Mouse (Mus musculus) embryonic facial prominence, embryonic 15.5 days (tissue): ENCODE results near the gene Gm5617. TPM values are rescaled to one million over a fixed set of nuclear protein-coding genes. Genes with fewer than 3 reads are reported as not detected.
"Not testable (repeated sequence)": the region's sequence is repeated elsewhere in the genome, so short reads cannot be mapped to it uniquely, and the experiment has no call there.

ENCODE experiments used
- ATAC-seq: fragments of 200-750 bp; cut with Nextera tagmentation; 2 replicates; pipeline ENCODE4 v1.8.0; 2017; ENCODE audit warnings: low read depth, moderate TSS enrichment; ENCODE audit not compliant: insufficient number of reproducible peaks, low FRiP score, low TSS enrichment
- H3K27ac ChIP-seq: fragments of 300-500 bp; sonication (generic); replicated peaks from 2 replicates; pipeline ENCODE4 v1.5.1; 2015; ENCODE audit warnings: mild to moderate bottlenecking, inconsistent platforms
- H3K27me3 ChIP-seq: fragments of 300-500 bp; sonication (generic); 2 replicates; pipeline ENCODE4 v1.6.1; 2015; ENCODE audit warnings: inconsistent platforms
- H3K36me3 ChIP-seq: fragments of 300-500 bp; sonication (generic); 2 replicates; pipeline ENCODE4 v1.6.1; 2015; ENCODE audit warnings: mild to moderate bottlenecking, inconsistent platforms
- H3K4me1 ChIP-seq: fragments of 300-500 bp; sonication (generic); 2 replicates; pipeline ENCODE4 v1.6.1; 2015; ENCODE audit warnings: inconsistent platforms
- H3K4me2 ChIP-seq: fragments of 300-500 bp; sonication (generic); replicated peaks from 2 replicates; pipeline ENCODE4 v1.6.1; 2015; ENCODE audit warnings: mild to moderate bottlenecking, inconsistent platforms
- H3K4me3 ChIP-seq: fragments of 300-500 bp; sonication (generic); replicated peaks from 2 replicates; pipeline ENCODE4 v1.5.1; 2015; ENCODE audit warnings: mild to moderate bottlenecking, inconsistent platforms
- H3K9ac ChIP-seq: fragments of 300-500 bp; sonication (generic); 2 replicates; pipeline ENCODE4 v1.6.1; 2015; ENCODE audit warnings: inconsistent platforms
- H3K9me3 ChIP-seq: fragments of 300-500 bp; sonication (generic); replicated peaks from 2 replicates; pipeline ENCODE4 v1.6.1; 2016; ENCODE audit warnings: inconsistent platforms
- WGBS: fragments of 180-500 bp; shearing (Covaris S2); methylation state at CpG from one replicate; pipeline ENCODE4 v1.1.7; 2015; 5-methylcytosine and 5-hydroxymethylcytosine counted together
- polyA plus RNA-seq: library from polyadenylated mRNA; unstranded; fragments of >200 nt; fragmentation: Nextera tagmentation; extraction: Ambion mirVana; gene quantifications from 2 replicates; pipeline ENCODE4 v1.2.1, GENCODE M21; 2015

The Gm5617 gene
- 33.0 and 39.5 TPM in 2 replicates for polyA plus RNA-seq

DNA sequence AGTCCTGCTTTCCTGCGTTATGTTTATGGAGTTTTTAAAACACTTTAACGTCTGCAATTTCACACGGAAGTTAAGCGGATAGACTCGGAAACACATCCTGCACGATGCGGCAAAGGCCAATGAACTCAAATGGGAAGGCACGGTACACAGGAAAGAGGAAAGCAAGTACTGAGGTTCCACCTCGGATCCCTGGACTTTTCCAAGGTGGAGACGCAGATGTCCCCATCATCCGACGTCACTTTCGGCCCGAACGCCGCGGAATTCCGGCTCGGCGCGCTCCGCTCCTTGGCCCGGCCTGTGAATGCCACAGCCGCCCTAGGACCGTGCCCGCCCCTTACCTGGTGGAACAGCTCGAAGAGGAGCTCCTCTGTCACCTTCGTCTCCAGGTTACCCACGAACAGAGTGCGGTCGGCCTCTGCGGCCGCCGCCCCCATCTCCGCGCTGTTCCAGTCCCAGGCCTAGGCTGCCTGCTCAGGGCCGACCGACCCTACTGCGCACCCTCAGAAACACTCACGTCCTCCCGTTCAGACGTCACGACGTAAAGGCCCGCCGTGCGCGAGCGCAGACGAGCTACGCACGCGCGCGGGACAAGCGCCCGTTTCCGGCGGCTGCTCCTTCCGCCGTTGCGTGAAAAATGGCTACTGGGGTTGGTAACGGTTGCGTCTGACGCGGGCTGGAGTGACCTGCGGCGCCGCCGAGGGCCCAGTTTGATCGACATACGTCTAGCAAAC is at the start of gene Gm5617, which contains the start of gene Rbm7:
Gene Gm5617 (plus strand): TSS at position 626 of the 731 bp plus-strand sequence.
Gene Rbm7 (minus strand): TSS at position 483 of the 731 bp plus-strand sequence.
- under 1% methylated on average over 72 of the region's 72 CpGs for WGBS
- Histone ChIP-seq H3K27ac (peak within 1 kb of the TSS; percentile 92), H3K4me3 (peak within 1 kb of the TSS; percentile 94), H3K36me3 (peaks cover 33% of the 10 kb centered on the region), H3K27me3 (peaks cover 3% of the 10 kb centered on the region; the same call in 1 of the 2 replicates), H3K4me2 (peak within 1 kb of the TSS; percentile 63), H3K9me3 (no peaks in the 10 kb centered on the region), H3K9ac (peak within 1 kb of the TSS; percentile 95), H3K4me1 (peaks cover 10% of the 10 kb centered on the region)
- ATAC-seq = peak; percentile 99

- 31% methylated on average over 5 of the region's 5 CpGs for WGBS
- H3K9me3 ChIP-seq = no peaks in the 10 kb centered on the region
- no peak overlapping the region for H3K4me3 ChIP-seq
- ATAC-seq = no peak
- H3K4me1 ChIP-seq = no peaks in the 10 kb centered on the region
- H3K27ac ChIP-seq = no peak overlapping the region
- H3K4me2 ChIP-seq = no peak overlapping the region
- no peaks in the 10 kb centered on the region for H3K36me3 ChIP-seq
- H3K9ac ChIP-seq = no peak overlapping the region
- no peaks in the 10 kb centered on the region for H3K27me3 ChIP-seq
These were observed 47.4 kb upstream of the Gm5617 start for GRCm38 (mm10) chr9:48447783-48448209.

DNA sequence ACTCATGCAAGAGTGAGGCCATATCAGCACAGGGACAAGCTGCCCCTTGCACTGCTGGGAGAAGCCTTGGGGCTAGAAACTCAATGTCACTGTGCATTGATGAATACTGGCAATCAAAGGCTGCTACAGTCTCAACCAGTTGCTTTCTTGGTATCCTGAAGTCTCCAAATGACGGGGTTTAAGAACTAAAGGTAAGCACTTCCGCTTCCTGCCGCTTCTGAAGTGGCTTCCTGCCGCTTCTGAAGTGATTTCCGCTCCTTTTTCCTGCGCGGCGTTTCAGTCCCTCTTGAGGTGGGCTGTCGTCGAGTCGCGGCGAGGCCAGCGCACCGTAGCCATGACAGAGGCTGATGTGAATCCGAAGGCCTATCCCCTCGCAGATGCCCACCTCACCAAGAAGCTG is 45.2 kb upstream of the Gm5617 start:
- Histone ChIP-seq H3K27me3 (no peaks in the 10 kb centered on the region), H3K36me3 (no peaks in the 10 kb centered on the region), H3K9ac (no peak overlapping the region), H3K4me3 (no peak overlapping the region), H3K4me2 (no peak overlapping the region), H3K4me1 (no peaks in the 10 kb centered on the region), H3K27ac (no peak overlapping the region), H3K9me3 (no peaks in the 10 kb centered on the region)
- 89% methylated on average over 17 of the region's 17 CpGs for WGBS
- no peak for ATAC-seq

GRCm38 (mm10) chr9:48455961-48456360 is 39.3 kb upstream of the Gm5617 start:
- no peaks in the 10 kb centered on the region for H3K9me3 ChIP-seq
- H3K36me3 ChIP-seq = no peaks in the 10 kb centered on the region
- no peak overlapping the region for H3K4me2 ChIP-seq
- no peaks in the 10 kb centered on the region for H3K27me3 ChIP-seq
- H3K27ac ChIP-seq = no peak overlapping the region
- 77% methylated on average over 3 of the region's 3 CpGs for WGBS
- no peak overlapping the region for H3K9ac ChIP-seq
- H3K4me1 ChIP-seq = no peaks in the 10 kb centered on the region
- no peak for ATAC-seq
- H3K4me3 ChIP-seq = no peak overlapping the region

DNA sequence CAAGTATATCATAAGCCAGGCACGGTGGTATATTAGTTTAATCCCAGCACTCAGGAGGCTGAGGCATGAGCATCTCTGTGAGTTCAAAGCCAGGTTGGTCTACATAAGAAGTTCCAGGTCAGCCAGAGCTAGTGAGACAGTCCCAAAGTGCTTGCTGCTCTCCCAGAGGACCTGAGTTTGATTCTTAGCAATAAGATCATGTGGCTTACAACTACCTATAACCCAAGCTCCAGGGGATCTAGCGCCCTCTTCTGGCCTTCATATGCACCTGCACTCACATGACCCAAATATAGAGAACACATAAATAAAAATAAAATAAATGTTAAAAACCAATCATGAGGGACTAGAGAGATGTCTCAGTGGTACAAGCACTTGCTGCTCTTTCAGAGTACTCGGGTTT is 36.4 kb upstream of the Gm5617 start:
- ATAC-seq = no peak
- WGBS = 68% methylated on average over 3 of the region's 3 CpGs
- Histone ChIP-seq H3K4me3 (no peak overlapping the region), H3K27me3 (no peaks in the 10 kb centered on the region), H3K27ac (no peak overlapping the region), H3K9me3 (no peaks in the 10 kb centered on the region), H3K4me1 (no peaks in the 10 kb centered on the region), H3K4me2 (no peak overlapping the region), H3K36me3 (no peaks in the 10 kb centered on the region), H3K9ac (no peak overlapping the region)

- WGBS = 83% methylated on average over 5 of the region's 5 CpGs
- Histone ChIP-seq H3K36me3 (no peaks in the 10 kb centered on the region), H3K27me3 (no peaks in the 10 kb centered on the region), H3K4me1 (no peaks in the 10 kb centered on the region), H3K9me3 (no peaks in the 10 kb centered on the region), H3K9ac (no peak overlapping the region), H3K4me2 (no peak overlapping the region), H3K4me3 (no peak overlapping the region), H3K27ac (no peak overlapping the region)
- no peak for ATAC-seq
These were observed 35.9 kb upstream of the Gm5617 start for GRCm38 (mm10) chr9:48459391-48459790.

- Histone ChIP-seq H3K4me2 (no peak overlapping the region), H3K27ac (no peak overlapping the region), H3K4me1 (no peaks in the 10 kb centered on the region), H3K4me3 (no peak overlapping the region), H3K9me3 (0 out of 2 replicates have a peak, but pooled peaks cover 3% of the 10 kb centered on the region), H3K9ac (no peak overlapping the region), H3K36me3 (0 out of 2 replicates have a peak, but pooled peaks cover 6% of the 10 kb centered on the region), H3K27me3 (no peaks in the 10 kb centered on the region)
- ATAC-seq = no peak
- WGBS = 91% methylated on average over 8 of the region's 8 CpGs
These were observed 34.5 kb upstream of the Gm5617 start for GRCm38 (mm10) chr9:48460720-48461119.

- H3K27ac ChIP-seq = no peak overlapping the region
- H3K9me3 ChIP-seq = 0 out of 2 replicates have a peak, but pooled peaks cover 4% of the 10 kb centered on the region
- 90% methylated on average over 3 of the region's 3 CpGs for WGBS
- H3K9ac ChIP-seq = no peak overlapping the region
- ATAC-seq = no peak
- 0 out of 2 replicates have a peak, but pooled peaks cover 8% of the 10 kb centered on the region for H3K36me3 ChIP-seq
- no peaks in the 10 kb centered on the region for H3K27me3 ChIP-seq
- H3K4me1 ChIP-seq = no peaks in the 10 kb centered on the region
- H3K4me3 ChIP-seq = no peak overlapping the region
- H3K4me2 ChIP-seq = no peak overlapping the region
These were observed 33.7 kb upstream of the Gm5617 start for GRCm38 (mm10) chr9:48461545-48461944.

DNA sequence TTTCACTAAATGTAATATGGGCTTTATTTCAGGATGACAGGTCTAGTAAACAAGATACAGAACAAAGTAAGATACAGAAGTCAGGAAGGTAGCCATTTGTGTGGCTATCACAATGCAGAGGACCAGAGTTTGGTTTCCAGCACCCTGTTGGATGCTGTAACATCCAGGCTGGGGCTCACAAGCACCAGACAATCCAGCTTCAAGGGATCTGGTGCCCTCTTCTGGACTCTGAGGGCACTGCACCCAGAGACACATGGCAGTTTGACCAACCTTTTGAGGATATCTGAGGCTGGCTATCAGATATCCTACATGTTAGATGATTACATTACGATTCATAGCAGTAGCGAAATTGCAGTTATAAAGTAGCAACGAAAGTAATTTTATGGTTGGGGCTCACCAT is 29.6 kb upstream of the Gm5617 start:
- peaks cover 27% of the 10 kb centered on the region; the same call in 1 of the 2 replicates for H3K36me3 ChIP-seq

GRCm38 (mm10) chr9:48466804-48467203 is 28.4 kb upstream of the Gm5617 start:
- H3K27me3 ChIP-seq = no peaks in the 10 kb centered on the region
- ATAC-seq = no peak
- no peak overlapping the region for H3K4me2 ChIP-seq
- no peak overlapping the region for H3K9ac ChIP-seq
- no peak overlapping the region for H3K4me3 ChIP-seq
- WGBS = 65% methylated on average over 3 of the region's 3 CpGs
- H3K27ac ChIP-seq = no peak overlapping the region
- peaks cover 36% of the 10 kb centered on the region for H3K36me3 ChIP-seq
- no peaks in the 10 kb centered on the region for H3K4me1 ChIP-seq
- H3K9me3 ChIP-seq = 0 out of 2 replicates have a peak, but pooled peaks cover 4% of the 10 kb centered on the region

More for the DNA sequence above, 29.6 kb upstream of the Gm5617 start:
- no peaks in the 10 kb centered on the region for H3K27me3 ChIP-seq
- no peak overlapping the region for H3K27ac ChIP-seq
- ATAC-seq = no peak
- no peak overlapping the region for H3K9ac ChIP-seq
- no peak overlapping the region for H3K4me2 ChIP-seq
- H3K4me3 ChIP-seq = no peak overlapping the region
- WGBS = 95% methylated on average over 3 of the region's 3 CpGs
- H3K4me1 ChIP-seq = no peaks in the 10 kb centered on the region
- 0 out of 2 replicates have a peak, but pooled peaks cover 4% of the 10 kb centered on the region for H3K9me3 ChIP-seq

GRCm38 (mm10) chr9:48467471-48467870 is 27.8 kb upstream of the Gm5617 start:
- not testable (repeated sequence) for ATAC-seq, H3K27me3 ChIP-seq, H3K9me3 ChIP-seq, H3K4me3 ChIP-seq, H3K9ac ChIP-seq, H3K4me2 ChIP-seq, H3K4me1 ChIP-seq, H3K27ac ChIP-seq
- H3K36me3 ChIP-seq = peaks cover 37% of the 10 kb centered on the region
- WGBS = 97% methylated on average over 5 of the region's 5 CpGs
